Mouse (Mus musculus) heart, postnatal 0 days (tissue): ENCODE data around the gene Cldn6. TPM values are rescaled to one million over a fixed set of nuclear protein-coding genes. Genes with fewer than 3 reads are reported as not detected.

Experiments
- ATAC-seq: fragments of 200-750 bp; cut with Nextera tagmentation; 2 replicates; pipeline ENCODE4 v1.8.0; 2017; ENCODE audit warnings: low read depth, moderate number of reproducible peaks, moderate library complexity; ENCODE audit not compliant: insufficient read depth
- DNase-seq: peaks from one replicate; pipeline ENCODE4 v3.0.0-alpha.2; 2016; ENCODE audit warnings: low spot score
- H3K27ac ChIP-seq: fragments of 300-500 bp; sonication (generic); 2 replicates; pipeline ENCODE4 v1.5.1; 2014; ENCODE audit warnings: low read depth, mild to moderate bottlenecking
- H3K27me3 ChIP-seq: fragments of 300-500 bp; sonication (generic); 2 replicates; pipeline ENCODE4 v1.6.1; 2014; ENCODE audit warnings: low read length, mixed read lengths; ENCODE audit not compliant: control insufficient read depth, insufficient read depth
- H3K36me3 ChIP-seq: fragments of 300-500 bp; sonication (generic); replicated peaks from 2 replicates; pipeline ENCODE4 v1.6.1; 2014; ENCODE audit warnings: low read length, mixed read lengths; ENCODE audit not compliant: control insufficient read depth, insufficient read depth
- H3K4me1 ChIP-seq: fragments of 300-500 bp; sonication (generic); 2 replicates; pipeline ENCODE4 v1.6.1; 2014; ENCODE audit warnings: antibody characterized with exemption; ENCODE audit not compliant: control insufficient read depth, insufficient read depth
- H3K4me2 ChIP-seq: fragments of 300-500 bp; sonication (generic); 2 replicates; pipeline ENCODE4 v1.6.1; 2014; ENCODE audit warnings: low read depth, mild to moderate bottlenecking, low read length, moderate library complexity
- H3K4me3 ChIP-seq: fragments of 300-500 bp; sonication (generic); 2 replicates; pipeline ENCODE4 v1.5.1; 2014; ENCODE audit warnings: low read depth, low read length
- H3K9ac ChIP-seq: fragments of 300-500 bp; sonication (generic); replicated peaks from 2 replicates; pipeline ENCODE4 v1.6.1; 2014; ENCODE audit warnings: low read depth, low read length, mixed read lengths
- H3K9me3 ChIP-seq: fragments of 300-500 bp; sonication (generic); replicated peaks from 2 replicates; pipeline ENCODE4 v1.6.1; 2016; ENCODE audit warnings: low read length; ENCODE audit not compliant: control insufficient read depth
- CTCF ChIP-seq: IDR thresholded peaks from 2 replicates; pipeline ENCODE4 v1.5.1; 2016; ENCODE audit warnings: antibody characterized with exemption, control low read depth, low read depth
- EP300 ChIP-seq: IDR thresholded peaks from 2 replicates; pipeline ENCODE4 v1.6.1; 2016; ENCODE audit warnings: antibody characterized with exemption, low read depth
- WGBS: fragments of 180-500 bp; shearing (Covaris S2); extraction: QIAGEN DNeasy Blood & Tissue Kit; methylation state at CpG from one replicate; pipeline ENCODE4 v1.1.7; 2014; 5-methylcytosine and 5-hydroxymethylcytosine counted together
- polyA plus RNA-seq: library from polyadenylated mRNA; unstranded; fragments of >200 nt; fragmentation: Nextera tagmentation; extraction: Ambion mirVana; gene quantifications from 2 replicates; pipeline ENCODE4 v1.2.1, GENCODE M21; 2015
- total RNA-seq: library from RNA; depleted of rRNA; stranded (reverse); fragments of >200 nt; gene quantifications from 2 replicates; pipeline ENCODE4 v1.2.3, GENCODE M21; 2014; ENCODE audit warnings: low replicate concordance

The Cldn6 gene
- total and polyA plus RNA-seq, 2 experiments from 2014 or later = not detected

- no peak overlapping the region for H3K4me3 ChIP-seq
Measured at GRCm38 (mm10) chr17:23681086-23681485, 2.0 kb downstream of the Cldn6 start.

GRCm38 (mm10) chr17:23682092-23682491, 3.0 kb downstream of the Cldn6 start:
- H3K4me2 ChIP-seq = no peak overlapping the region
- WGBS = 53% methylated on average over 4 of the region's 4 CpGs
- H3K27me3 ChIP-seq = peaks cover 68% of the 10 kb centered on the region
- DNase-seq (no peak), ATAC-seq (no peak)
- no peak overlapping the region for H3K9ac ChIP-seq
- no peak overlapping the region for H3K4me3 ChIP-seq
- no peak overlapping the region for H3K27ac ChIP-seq
- no peak for TF ChIP-seq EP300
- no peak for TF ChIP-seq CTCF
- 0 out of 2 replicates have a peak, but pooled peaks cover 3% of the 10 kb centered on the region for H3K4me1 ChIP-seq
- no peaks in the 10 kb centered on the region for H3K9me3 ChIP-seq
- H3K36me3 ChIP-seq = no peaks in the 10 kb centered on the region

More at GRCm38 (mm10) chr17:23681086-23681485, 2.0 kb downstream of the Cldn6 start:
- Histone ChIP-seq H3K4me2 (no peak overlapping the region), H3K27ac (no peak overlapping the region), H3K27me3 (peaks cover 68% of the 10 kb centered on the region), H3K4me1 (0 out of 2 replicates have a peak, but pooled peaks cover 5% of the 10 kb centered on the region), H3K9me3 (no peaks in the 10 kb centered on the region), H3K36me3 (no peaks in the 10 kb centered on the region), H3K9ac (no peak overlapping the region)
- no peak for DNase-seq
- no peak for ATAC-seq
- 54% methylated on average over 10 of the region's 10 CpGs for WGBS
- TF ChIP-seq EP300 (no peak), CTCF (no peak)

GRCm38 (mm10) chr17:23682530-23682929, 3.5 kb downstream of the Cldn6 start:
- no peak for DNase-seq
- Histone ChIP-seq H3K9me3 (no peaks in the 10 kb centered on the region), H3K4me2 (no peak overlapping the region), H3K9ac (no peak overlapping the region), H3K36me3 (no peaks in the 10 kb centered on the region), H3K27ac (no peak overlapping the region), H3K4me1 (0 out of 2 replicates have a peak, but pooled peaks cover 3% of the 10 kb centered on the region), H3K4me3 (no peak overlapping the region), H3K27me3 (peaks cover 68% of the 10 kb centered on the region)
- WGBS = 62% methylated on average over 3 of the region's 3 CpGs
- ATAC-seq = no peak
- no peak for TF ChIP-seq CTCF
- no peak for TF ChIP-seq EP300

GRCm38 (mm10) chr17:23683226-23683625, 4.2 kb downstream of the Cldn6 start:
- no peak overlapping the region for H3K9ac ChIP-seq
- H3K9me3 ChIP-seq = no peaks in the 10 kb centered on the region
- H3K27ac ChIP-seq = no peak overlapping the region
- no peak overlapping the region for H3K4me3 ChIP-seq
- ATAC-seq = no peak
- peaks cover 65% of the 10 kb centered on the region for H3K27me3 ChIP-seq
- no peak overlapping the region for H3K4me2 ChIP-seq
- 21% methylated on average over 15 of the region's 15 CpGs for whole genome bisulfite sequencing
- no peaks in the 10 kb centered on the region for H3K36me3 ChIP-seq
- H3K4me1 ChIP-seq = 0 out of 2 replicates have a peak, but pooled peaks cover 3% of the 10 kb centered on the region
- DNase-seq = no peak
- TF ChIP-seq CTCF = no peak
- no peak for TF ChIP-seq EP300

- H3K27ac ChIP-seq = no peak within 1 kb of the TSS
- 34% methylated on average over 15 of the region's 15 CpGs for WGBS
- H3K9ac ChIP-seq = no peak within 1 kb of the TSS
Measured at GRCm38 (mm10) chr17:23683856-23684672, 5.0 kb downstream of the Cldn6 start, which contains the start of gene Cldn9. TSS of gene Cldn9 (minus strand) at chr17:23684026.

More at GRCm38 (mm10) chr17:23683856-23684672, 5.0 kb downstream of the Cldn6 start, which contains the start of gene Cldn9:
- DNase-seq (no peak), ATAC-seq (no peak)
- Histone ChIP-seq H3K36me3 (no peaks in the 10 kb centered on the region), H3K4me2 (no peak within 1 kb of the TSS), H3K27me3 (peaks cover 57% of the 10 kb centered on the region), H3K4me3 (no peak within 1 kb of the TSS), H3K9me3 (no peaks in the 10 kb centered on the region), H3K4me1 (0 out of 2 replicates have a peak, but pooled peaks cover 3% of the 10 kb centered on the region)
- TF ChIP-seq CTCF (no peak), EP300 (no peak)
